Mouse (Mus musculus) megakaryocyte, embryonic 14.5 days (primary cell): ENCODE measurements around the gene Cep350. TPM values are rescaled to one million over a fixed set of nuclear protein-coding genes. Genes with fewer than 3 reads are reported as not detected.

ENCODE experiments used
- H3K27me3 ChIP-seq: replicated peaks from 2 replicates; pipeline ENCODE3; 2012; ENCODE audit warnings: inconsistent platforms
- H3K36me3 ChIP-seq: replicated peaks from 2 replicates; pipeline ENCODE3; 2012; ENCODE audit warnings: low read length, inconsistent platforms, mixed read lengths
- H3K4me1 ChIP-seq: 2 replicates; pipeline ENCODE4 v1.6.1; 2012; ENCODE audit warnings: inconsistent platforms
- H3K4me3 ChIP-seq: replicated peaks from 2 replicates; pipeline ENCODE3; 2012; ENCODE audit warnings: moderate library complexity, mild to moderate bottlenecking, inconsistent platforms
- H3K9me3 ChIP-seq: 2 replicates; pipeline ENCODE4 v1.6.1; 2012; ENCODE audit warnings: inconsistent platforms
- FLI1 ChIP-seq: IDR thresholded peaks from 2 replicates; pipeline ENCODE4 v1.6.1; 2012; ENCODE audit warnings: low read length, inconsistent platforms, mixed read lengths
- GATA1 ChIP-seq: IDR thresholded peaks from 3 replicates; pipeline ENCODE4 v1.6.1; 2012; ENCODE audit warnings: mixed read lengths, low read length, inconsistent platforms, borderline replicate concordance
- polyA plus RNA-seq: library from polyadenylated mRNA; stranded (reverse); fragments of >175 nt; gene quantifications from 2 replicates; pipeline ENCODE4 v1.2.3, GENCODE M21; 2012; ENCODE audit warnings: low replicate concordance; ENCODE audit not compliant: insufficient read depth

Gene Cep350
- polyA plus RNA-seq, 1 experiment = 0.75 TPM

- H3K36me3 ChIP-seq = peaks cover 98% of the 10 kb centered on the region
Measured at GRCm38 (mm10) chr1:155796757-155797405, 176.2 kb downstream of the Cep350 start.

GRCm38 (mm10) chr1:155795791-155796233 is 177.2 kb downstream of the Cep350 start:
- H3K27me3 ChIP-seq = no peaks in the 10 kb centered on the region
- peaks cover 28% of the 10 kb centered on the region for H3K4me1 ChIP-seq
- peaks cover 15% of the 10 kb centered on the region for H3K9me3 ChIP-seq
- no peak overlapping the region for H3K4me3 ChIP-seq
- H3K36me3 ChIP-seq = peaks cover 99% of the 10 kb centered on the region
- TF ChIP-seq GATA1 = no peak

More at GRCm38 (mm10) chr1:155796757-155797405, 176.2 kb downstream of the Cep350 start:
- Histone ChIP-seq H3K9me3 (peaks cover 15% of the 10 kb centered on the region), H3K4me1 (peaks cover 31% of the 10 kb centered on the region), H3K4me3 (peak overlapping the region; percentile 64), H3K27me3 (no peaks in the 10 kb centered on the region)
- no peak for TF ChIP-seq GATA1
- TF ChIP-seq FLI1 = no peak

Other genes with a start within 250 kb of the Cep350 start
- gene Lhx4, start 221.6 kb downstream of the Cep350 start, polyA plus RNA-seq = not detected in 2 replicates
- 31.4 and 52.3 TPM in 2 replicates for gene Qsox1, start 160.4 kb downstream of the Cep350 start, polyA plus RNA-seq
- 5.2 and 12.2 TPM in 2 replicates for gene Tor1aip2, start 62.1 kb upstream of the Cep350 start, polyA plus RNA-seq
- gene Tor1aip1, start 63.2 kb upstream of the Cep350 start, polyA plus RNA-seq = 18.6 and 28.8 TPM in 2 replicates
- 0.56 and 0.87 TPM in 2 replicates for gene Fam163a, start 231.8 kb upstream of the Cep350 start, polyA plus RNA-seq